Mouse (Mus musculus) heart, postnatal 14 days (tissue): Measurements from ENCODE around the gene Jsrp1. TPM values are rescaled to one million over a fixed set of nuclear protein-coding genes. Genes with fewer than 3 reads are reported as not detected.
A peak's percentile ranks its signal among the peaks of the same experiment; 100 is the strongest.

Source experiments
- DNase-seq, 2 experiments: peaks; one replicate each; pipeline ENCODE4 v3.0.0; 2021 to 2022
- intact Hi-C: fragments of 180-260 bp; cut with DNase I; formaldehyde crosslinking; loops from one replicate; pipeline ENCODE4 v1.15.1; 2025
- total RNA-seq, 2 experiments: library from RNA; stranded (reverse); gene quantifications; 2 replicates each; pipeline ENCODE4 v1.2.3; 2021

Jsrp1 gene
- total RNA-seq, 2 experiments from 2014 or later: not detected

DNA sequence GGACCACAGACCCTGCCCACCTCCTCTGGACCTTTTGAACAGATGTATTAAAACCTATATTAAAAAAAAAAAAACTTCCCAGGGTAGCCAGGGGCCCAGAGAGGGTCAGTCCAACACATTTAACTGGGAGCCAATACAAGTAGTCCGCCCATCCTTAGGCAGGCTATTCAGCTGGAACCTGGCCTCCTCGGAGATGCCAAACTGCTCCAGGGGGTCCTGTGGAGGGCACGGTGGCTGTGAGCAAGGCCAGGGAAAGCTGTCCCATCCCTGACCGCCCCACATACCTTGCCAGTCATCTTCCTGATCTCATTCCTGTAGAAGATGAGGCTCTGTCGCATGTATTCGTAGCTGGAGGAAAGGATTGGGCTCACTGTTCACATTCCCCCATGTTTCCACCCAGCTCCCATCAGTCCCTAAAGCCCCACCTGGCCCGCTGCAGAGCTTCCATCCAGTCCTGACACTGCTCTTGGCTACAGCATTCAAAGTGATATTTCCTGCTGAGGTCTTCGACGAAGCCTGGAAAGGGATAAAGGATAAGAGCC, 16.9 kb downstream of the Jsrp1 start:
- no peak for DNase-seq
- intact Hi-C loops: no loop called here

- no peak for DNase-seq
- intact Hi-C loops: no loop called here
Measured at GRCm38 (mm10) chr10:80794750-80795149, 18.5 kb downstream of the Jsrp1 start.

DNA sequence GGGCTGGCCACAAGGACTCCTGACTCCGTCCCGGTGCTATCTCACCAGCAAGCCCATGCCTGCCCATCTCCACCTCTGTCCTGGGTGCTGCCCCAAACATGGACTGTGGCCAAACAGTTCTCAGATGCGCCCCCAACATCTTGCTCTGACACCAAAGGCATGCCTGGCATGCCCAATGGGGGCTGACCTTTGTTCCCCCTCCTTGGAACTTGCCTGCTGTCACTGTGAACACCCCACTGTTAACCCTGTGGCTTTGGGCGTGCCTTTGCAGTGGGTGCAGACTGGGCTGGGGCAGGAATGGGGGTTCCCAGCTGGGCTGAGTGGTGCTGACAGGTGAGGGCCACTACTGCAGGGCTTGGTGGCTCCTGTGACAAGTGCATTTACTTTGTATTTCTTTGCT, 19.5 kb downstream of the Jsrp1 start:
- intact Hi-C loops: no loop called here
- DNase-seq: no peak

GRCm38 (mm10) chr10:80793033-80793784, 20.1 kb downstream of the Jsrp1 start:
- intact Hi-C loops: no loop called here

DNA sequence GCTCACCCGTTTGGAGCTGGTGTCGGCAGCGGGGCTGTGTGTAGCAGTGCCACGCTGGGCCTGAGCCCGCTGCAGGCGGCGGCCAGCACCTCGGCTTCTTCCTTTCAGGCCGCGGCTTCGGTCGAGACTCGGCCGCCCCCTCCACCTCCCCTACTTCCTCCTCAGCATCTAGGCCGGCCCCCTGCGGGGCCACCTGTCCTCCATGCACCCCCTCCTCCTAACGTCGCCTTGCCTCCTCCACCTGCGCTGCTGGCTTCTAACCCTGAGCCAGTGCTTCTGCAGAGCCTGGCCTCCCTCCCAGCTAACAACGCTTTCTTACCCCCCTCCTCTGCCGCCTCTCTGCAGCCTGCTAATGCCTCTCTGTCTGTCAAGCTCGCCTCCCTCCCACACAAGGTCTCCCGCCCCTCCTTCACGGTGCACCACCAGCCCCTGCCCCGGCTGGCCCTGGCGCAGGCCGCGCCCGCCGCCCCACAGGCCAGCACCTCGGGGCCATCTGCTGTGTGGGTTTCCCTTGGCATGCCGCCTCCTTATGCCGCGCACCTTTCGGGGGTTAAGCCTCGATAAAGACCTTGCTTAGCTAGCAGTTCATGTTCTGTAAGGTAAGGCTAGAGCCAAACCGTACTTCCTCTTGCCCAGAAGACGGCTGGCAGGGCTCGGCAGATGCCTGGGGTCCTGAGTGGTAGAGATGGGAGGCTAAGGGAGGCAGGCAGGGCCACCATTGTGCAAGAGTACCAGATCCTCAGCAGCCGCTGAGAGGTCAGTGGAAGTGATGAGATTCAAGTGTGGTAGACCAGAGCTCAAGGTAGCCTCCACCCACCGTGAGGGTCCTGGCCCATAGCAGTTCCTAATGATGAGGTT, 20.9 kb downstream of the Jsrp1 start:
- no peak for DNase-seq
- intact Hi-C loops: no loop called here

More at GRCm38 (mm10) chr10:80793033-80793784, 20.1 kb downstream of the Jsrp1 start:
- DNase-seq: no peak

DNA sequence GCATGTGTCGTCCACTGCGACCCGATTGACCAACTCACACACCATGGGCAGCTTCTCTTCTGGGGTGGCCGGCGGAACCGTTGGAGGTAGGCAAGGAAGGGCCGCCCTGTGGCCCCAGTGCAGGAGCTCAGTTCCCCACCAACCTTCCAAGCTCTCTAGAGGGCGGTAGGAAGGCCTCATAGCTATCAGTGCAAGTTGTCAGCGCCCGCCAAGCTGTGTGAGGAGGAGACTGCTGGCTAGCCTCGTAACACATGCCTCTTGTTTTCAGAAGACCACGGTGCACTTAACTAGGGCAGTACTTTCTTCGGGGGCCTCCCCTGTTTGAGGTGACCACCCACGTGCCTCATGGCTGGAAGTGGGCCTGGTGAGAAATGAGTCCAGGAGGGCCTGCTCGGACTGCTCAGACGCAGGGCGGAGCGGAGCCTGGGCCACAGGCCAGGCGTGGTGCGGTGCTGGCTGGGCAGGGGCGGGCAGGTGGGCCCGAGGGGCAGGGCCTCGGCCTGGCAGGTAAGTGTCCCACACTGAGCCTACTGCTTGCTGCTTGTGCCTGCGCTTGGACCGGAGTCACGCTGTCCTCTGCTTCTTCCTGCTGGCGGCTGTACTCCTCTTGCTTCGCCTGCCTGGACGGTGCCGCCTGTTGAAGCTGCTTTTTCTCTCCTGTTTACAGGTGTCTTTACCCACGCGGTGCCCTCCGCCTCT, 21.7 kb downstream of the Jsrp1 start:
- DNase-seq: no peak
- intact Hi-C loops: no loop called here

- no peak for DNase-seq
Measured at GRCm38 (mm10) chr10:80790761-80791404, 22.4 kb downstream of the Jsrp1 start.

DNA sequence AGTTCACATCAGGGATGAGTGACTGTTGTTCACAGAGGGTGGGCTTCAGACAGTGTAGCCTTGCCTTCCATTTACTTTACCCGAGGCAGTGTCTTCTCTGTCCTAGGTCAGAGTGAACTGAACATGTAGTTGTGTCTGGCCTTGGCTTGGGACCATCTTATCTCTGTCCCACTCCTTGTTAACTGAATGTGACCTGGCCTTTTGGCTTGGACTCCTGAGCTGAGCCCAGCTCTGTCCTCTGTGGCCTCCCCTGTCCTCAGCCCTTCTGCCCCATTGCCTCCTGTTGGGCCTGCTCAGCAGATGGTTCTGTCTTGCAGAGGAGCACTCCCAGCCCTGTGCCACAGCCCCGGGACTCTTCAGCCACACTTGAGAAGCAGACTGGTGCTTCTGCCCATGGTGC, 25.8 kb downstream of the Jsrp1 start:
- peak in 1 of 2 experiments; percentile 59 for DNase-seq
- intact Hi-C loops: no loop called here

More at GRCm38 (mm10) chr10:80790761-80791404, 22.4 kb downstream of the Jsrp1 start:
- intact Hi-C loops: no loop called here

DNA sequence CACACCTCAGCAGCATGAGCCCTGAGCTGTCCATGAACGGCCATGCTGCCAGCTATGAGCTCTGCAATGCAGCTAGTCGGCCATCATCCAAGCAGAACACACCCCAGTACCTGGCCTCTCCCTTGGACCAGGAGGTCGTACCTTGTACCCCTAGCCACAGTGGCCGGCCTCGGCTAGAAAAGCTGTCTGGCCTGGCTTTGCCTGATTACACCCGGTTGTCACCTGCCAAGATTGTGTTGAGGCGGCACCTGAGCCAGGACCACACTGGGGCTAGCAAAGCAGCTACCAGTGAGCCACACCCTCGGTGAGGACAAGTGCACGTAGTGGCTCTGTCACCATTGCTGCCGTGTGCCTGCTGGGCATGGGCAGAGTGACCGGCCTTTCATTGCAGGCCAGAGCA, 27.3 kb downstream of the Jsrp1 start:
- DNase-seq: no peak
- intact Hi-C loops: no loop called here

GRCm38 (mm10) chr10:80784871-80785270, 28.4 kb downstream of the Jsrp1 start:
- intact Hi-C loops: no loop called here
- DNase-seq: no peak

GRCm38 (mm10) chr10:80784302-80784701, 29.0 kb downstream of the Jsrp1 start:
- intact Hi-C loops: no loop called here
- DNase-seq: no peak

- DNase-seq: no peak
- intact Hi-C loops: no loop called here
Measured at GRCm38 (mm10) chr10:80779565-80779964, 33.7 kb downstream of the Jsrp1 start.

DNA sequence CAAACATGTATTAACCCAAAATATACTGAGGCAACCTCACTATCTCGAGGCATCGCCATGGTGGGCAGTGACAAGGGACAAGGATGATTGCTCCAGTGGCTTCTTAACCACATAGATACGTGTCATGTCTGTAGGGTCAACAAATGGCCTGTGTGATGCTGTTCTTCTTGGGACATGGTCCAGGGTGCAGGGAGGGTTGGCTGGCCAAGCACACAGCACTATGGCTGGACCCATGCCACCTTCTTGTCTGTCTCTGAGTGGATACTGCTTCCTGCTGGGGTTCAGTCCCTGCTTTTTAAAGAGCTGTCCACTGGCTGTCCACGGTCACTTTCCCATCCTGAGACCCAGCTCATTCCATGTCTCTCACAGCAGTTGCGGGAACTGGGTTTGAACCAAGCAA, 36.2 kb downstream of the Jsrp1 start:
- no peak for DNase-seq
- intact Hi-C loops: no loop called here

DNA sequence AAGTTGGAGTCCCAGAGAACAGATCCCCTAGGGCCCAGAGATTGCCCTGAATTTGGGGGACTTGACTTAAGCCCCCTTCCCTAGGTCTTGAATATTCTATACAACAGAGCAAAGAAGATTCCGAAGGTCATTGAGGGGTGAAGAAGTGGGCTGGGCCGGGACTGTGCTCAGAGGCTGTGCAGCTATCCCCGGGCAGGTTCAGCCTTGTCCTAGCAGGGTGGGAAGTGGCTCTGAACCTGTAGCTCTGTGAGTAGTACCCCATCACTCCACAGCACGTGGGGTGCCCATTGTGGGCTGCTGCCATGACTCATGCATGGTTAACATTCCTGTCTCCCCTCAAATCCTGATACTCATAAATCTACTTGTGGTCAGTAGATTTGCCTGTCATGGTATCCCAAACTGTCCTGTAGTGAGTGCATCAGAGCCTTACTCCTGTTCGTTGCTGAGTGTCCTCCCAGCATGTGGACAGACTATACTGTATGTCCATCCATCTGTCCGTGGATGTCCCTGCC, 36.9 kb downstream of the Jsrp1 start:
- intact Hi-C loops: no loop called here
- no peak for DNase-seq

DNA sequence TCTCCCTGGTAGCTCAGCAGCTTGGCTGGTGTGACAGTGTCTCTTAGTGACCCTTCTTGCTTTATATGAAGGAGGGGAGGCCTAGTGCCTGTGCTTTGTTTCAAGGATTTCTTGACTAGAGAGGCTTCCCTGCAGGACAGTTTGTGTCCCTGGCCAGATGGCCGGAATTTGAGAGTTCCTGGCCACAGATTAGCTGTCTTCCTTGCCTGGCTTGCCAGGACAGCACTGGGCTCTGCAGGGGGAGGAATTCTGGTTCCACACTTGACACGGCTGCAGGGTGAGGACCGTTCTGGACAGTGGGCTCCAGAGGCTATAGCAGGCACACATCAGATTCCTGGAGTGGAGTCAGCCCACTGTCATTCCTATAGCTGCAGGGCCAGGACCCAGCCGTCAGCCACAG, 37.6 kb downstream of the Jsrp1 start:
- DNase-seq: no peak
- intact Hi-C loops: loop anchor here (2.0 kb wide), 1 partner anchor 17 kb away; no protein-coding TSS in a partner anchor

DNA sequence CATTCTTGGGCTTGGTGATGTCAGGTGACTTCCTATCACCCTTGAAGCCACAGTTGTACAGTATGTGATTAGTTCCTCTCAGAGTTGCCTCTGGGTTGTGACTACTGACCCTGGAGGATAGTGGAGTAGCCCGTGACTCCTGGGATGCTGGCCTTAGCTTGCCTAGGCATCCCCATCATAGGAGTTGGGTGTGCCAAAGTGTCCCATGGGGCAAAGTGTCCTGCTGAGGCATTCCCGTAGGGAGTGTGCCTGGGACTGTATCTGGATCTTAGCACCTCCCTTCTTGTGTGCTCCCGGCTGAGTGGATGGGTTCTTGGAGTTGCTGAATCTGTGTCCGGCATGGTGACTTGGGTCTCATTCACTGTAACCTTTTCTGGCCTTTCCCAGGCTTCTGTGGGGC, 38.3 kb downstream of the Jsrp1 start:
- DNase-seq: no peak
- intact Hi-C loops: loop anchor here (1.0 to 2.0 kb wide), 2 partner anchors 16 to 27 kb away; no protein-coding TSS in a partner anchor

- DNase-seq: peak; percentile 80 to 91
- intact Hi-C loops: loop anchor here (1.0 to 2.0 kb wide), 2 partner anchors 16 to 26 kb away; no protein-coding TSS in a partner anchor
Measured at GRCm38 (mm10) chr10:80774549-80774948, 38.7 kb downstream of the Jsrp1 start.

- intact Hi-C loops: loop anchor here (1.0 to 2.0 kb wide), 2 partner anchors 15 to 26 kb away; no protein-coding TSS in a partner anchor
Measured at GRCm38 (mm10) chr10:80773816-80774215, 39.5 kb downstream of the Jsrp1 start.

DNA sequence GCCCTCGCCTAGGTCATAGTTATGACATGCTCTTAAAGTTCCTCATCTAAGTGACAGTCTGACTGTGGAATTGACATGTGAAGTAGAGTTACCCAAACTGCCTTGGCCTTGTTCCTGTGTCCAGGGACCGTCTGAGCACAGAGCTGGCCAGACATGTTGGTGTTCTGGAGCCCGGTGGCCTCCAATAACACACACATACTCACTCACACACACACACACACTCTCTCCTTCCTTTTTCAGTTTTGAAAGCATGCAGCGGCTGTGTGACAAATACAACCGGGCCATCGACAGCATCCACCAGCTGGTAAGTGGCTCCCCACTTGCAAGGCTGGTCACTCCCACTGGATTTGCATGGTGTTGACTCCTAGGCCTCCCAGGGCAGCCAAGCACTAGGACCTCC, 44.9 kb downstream of the Jsrp1 start:
- intact Hi-C loops: no loop called here
- no peak for DNase-seq

More at GRCm38 (mm10) chr10:80773816-80774215, 39.5 kb downstream of the Jsrp1 start:
- DNase-seq: no peak
